Mouse (Mus musculus) cortical plate, adult 2 months (tissue): Measurements from ENCODE around the gene Ggn.

Experiments
- CTCF ChIP-seq: fragments of 200-500 bp; IDR thresholded peaks from 2 replicates; pipeline ENCODE4 v1.5.1; 2011; ENCODE audit warnings: mild to moderate bottlenecking, control low read depth, low read length; ENCODE audit not compliant: insufficient read depth; ENCODE audit errors: extremely low read depth
- POLR2A ChIP-seq: fragments of 200-500 bp; IDR thresholded peaks from 2 replicates; pipeline ENCODE4 v1.6.1; 2011; ENCODE audit warnings: mild to moderate bottlenecking, low read length, control low read depth; ENCODE audit not compliant: insufficient read depth; ENCODE audit errors: extremely low read depth

DNA sequence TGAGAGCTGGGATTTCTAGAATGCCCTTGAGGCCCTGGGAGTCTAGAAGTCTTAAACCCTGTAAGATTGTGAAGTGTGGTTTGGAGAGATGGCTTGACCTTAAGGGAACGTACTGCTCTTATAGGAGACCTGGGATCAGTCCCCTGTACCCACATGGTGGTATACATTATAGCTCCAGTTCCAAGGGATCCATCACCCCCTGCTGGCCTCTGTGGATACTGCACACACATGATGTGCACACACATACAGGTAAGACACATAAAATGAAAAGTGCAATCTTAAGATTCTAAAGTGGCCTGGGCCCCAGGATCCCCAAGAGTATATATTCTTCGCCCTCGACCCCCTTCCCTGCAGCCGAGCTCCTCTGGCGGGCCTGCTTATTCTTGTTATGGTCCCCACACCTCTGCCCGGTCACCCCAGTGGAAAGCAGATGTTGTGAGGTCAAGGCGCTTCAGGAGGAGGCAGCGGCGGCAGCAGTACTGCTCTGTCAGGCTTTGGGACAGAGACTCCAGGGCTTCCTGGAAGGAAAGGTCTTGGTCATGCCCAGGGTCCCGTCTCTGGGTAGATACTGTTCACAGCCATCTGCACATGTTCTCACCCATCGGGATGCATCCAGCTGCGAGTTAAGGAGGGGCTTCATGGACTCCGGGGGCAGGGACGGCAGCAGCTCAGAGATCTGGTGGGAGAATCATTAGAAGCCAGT, 15.8 kb upstream of the Ggn start:
- TF ChIP-seq POLR2A (no peak), CTCF (no peak)
